Mouse (Mus musculus) small intestine, adult 2 months (tissue): ENCODE data around the gene Ccser1.

Source experiments
- CTCF ChIP-seq: fragments of 200-500 bp; IDR thresholded peaks from 2 replicates; pipeline ENCODE4 v1.5.1; 2012; ENCODE audit warnings: low read depth, mild to moderate bottlenecking, control low read depth, inconsistent platforms, low read length, moderate library complexity, mixed read lengths; ENCODE audit not compliant: insufficient replicate concordance, insufficient read length; ENCODE audit errors: extremely low read depth
- POLR2A ChIP-seq: fragments of 200-500 bp; IDR thresholded peaks from 2 replicates; pipeline ENCODE4 v1.6.1; 2012; ENCODE audit warnings: low read depth, mild to moderate bottlenecking, control low read depth, inconsistent platforms, low read length, moderate library complexity

GRCm38 (mm10) chr6:61233548-61234187 lies 53.5 kb downstream of the Ccser1 start:
- TF ChIP-seq POLR2A (no peak), CTCF (no peak)
